Mouse (Mus musculus): ENCODE measurements around the gene Foxj3. TPM values are rescaled to one million over a fixed set of nuclear protein-coding genes. Genes with fewer than 3 reads are reported as not detected.

The Foxj3 gene
- polyA plus RNA-seq, 1 experiment from 2014 or later = 20.6 TPM

DNA sequence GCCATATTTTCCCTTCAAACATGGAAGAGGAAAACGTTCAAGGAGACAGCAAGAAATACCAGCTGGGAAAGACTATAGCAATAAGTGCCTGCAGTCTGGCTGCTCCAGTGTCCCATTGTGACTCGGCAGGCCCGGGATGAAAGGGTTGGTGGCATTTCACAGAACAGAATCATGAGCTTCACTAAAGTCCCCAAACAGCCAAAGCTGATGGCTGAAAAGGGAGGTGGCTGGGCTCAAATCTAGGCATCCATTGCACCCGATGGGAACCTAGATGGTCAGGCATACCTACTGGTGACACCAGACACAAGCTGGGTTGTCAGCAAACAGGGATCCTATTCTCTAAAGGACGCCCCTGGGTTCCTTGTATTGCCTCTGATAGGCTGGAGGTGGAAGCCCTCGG is 101.1 kb downstream of the Foxj3 start:
- Histone ChIP-seq H3K27me3 (no peaks in the 10 kb centered on the region), H3K4me3 (no peak overlapping the region), H3K36me3 (no peaks in the 10 kb centered on the region), H3K27ac (no peak overlapping the region), H3K9ac (no peak overlapping the region), H3K4me2 (no peak overlapping the region), H3K9me3 (replicated peaks) (no peaks in the 10 kb centered on the region), H3K4me1 (replicated peaks) (peaks cover 41% of the 10 kb centered on the region)
- ATAC-seq (replicated peaks; ENCODE audit: insufficient number of reproducible peaks, insufficient read depth, low FRiP score, low read depth) = no peak
- WGBS = 80% methylated on average over 6 of the region's 6 CpGs

DNA sequence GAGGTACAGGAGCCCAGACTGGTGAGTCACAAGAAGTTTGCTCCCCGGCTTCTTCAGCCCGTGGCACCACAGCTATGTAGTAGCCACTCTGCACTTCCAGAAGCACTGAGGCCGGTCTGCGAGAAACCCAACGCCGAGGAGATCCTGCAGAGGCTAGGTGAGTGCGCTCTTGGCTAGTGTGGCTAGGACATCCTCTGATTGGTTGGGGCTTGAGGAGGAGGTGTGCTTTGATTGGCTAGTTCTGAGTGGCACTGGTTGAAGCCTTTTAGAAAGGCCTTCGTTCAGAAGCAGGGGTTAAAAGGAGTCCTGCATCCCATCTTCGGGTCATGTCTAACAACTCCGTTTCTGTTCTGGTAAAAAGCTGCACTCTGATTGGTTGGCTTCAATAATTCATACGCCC is 101.9 kb downstream of the Foxj3 start:
- no peak for ATAC-seq (replicated peaks; ENCODE audit: insufficient number of reproducible peaks, insufficient read depth, low FRiP score, low read depth)
- no peaks in the 10 kb centered on the region for H3K36me3 ChIP-seq
- H3K27ac ChIP-seq = no peak overlapping the region
- no peak overlapping the region for H3K9ac ChIP-seq
- no peak overlapping the region for H3K4me3 ChIP-seq
- no peaks in the 10 kb centered on the region for H3K27me3 ChIP-seq
- peaks cover 34% of the 10 kb centered on the region for H3K4me1 ChIP-seq (replicated peaks)
- no peaks in the 10 kb centered on the region for H3K9me3 ChIP-seq (replicated peaks)
- no peak overlapping the region for H3K4me2 ChIP-seq
- 69% methylated on average over 11 of the region's 11 CpGs for WGBS

DNA sequence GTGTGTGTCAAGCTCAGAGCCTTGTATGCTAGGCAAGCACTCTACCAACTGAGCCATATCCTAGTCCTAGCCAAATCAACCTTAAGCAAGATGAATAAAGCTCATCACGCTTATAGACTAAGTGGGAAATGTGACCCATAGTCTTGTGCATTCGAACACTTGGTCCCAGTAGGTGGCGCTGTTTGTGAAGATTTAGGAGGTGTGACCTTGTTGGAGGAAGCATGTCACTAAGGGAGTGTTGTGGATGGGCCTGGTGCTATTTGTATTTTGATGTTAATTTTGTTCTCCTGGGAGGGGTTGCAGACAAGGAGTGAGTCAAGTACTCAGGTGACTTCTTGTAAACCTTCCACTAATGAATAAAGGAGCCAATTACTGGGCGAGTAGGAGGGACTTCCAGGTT is 105.9 kb downstream of the Foxj3 start:
- H3K9me3 ChIP-seq (replicated peaks) = no peaks in the 10 kb centered on the region
- no peak for ATAC-seq (replicated peaks; ENCODE audit: insufficient number of reproducible peaks, insufficient read depth, low FRiP score, low read depth)
- H3K4me1 ChIP-seq (replicated peaks) = peaks cover under 1% of the 10 kb centered on the region; the same call in 1 of the 2 replicates
- no peaks in the 10 kb centered on the region for H3K27me3 ChIP-seq
- no peak overlapping the region for H3K9ac ChIP-seq
- 88% methylated on average over 4 of the region's 4 CpGs for WGBS
- H3K36me3 ChIP-seq = no peaks in the 10 kb centered on the region
- H3K27ac ChIP-seq = no peak overlapping the region
- H3K4me2 ChIP-seq = no peak overlapping the region
- H3K4me3 ChIP-seq = no peak overlapping the region

DNA sequence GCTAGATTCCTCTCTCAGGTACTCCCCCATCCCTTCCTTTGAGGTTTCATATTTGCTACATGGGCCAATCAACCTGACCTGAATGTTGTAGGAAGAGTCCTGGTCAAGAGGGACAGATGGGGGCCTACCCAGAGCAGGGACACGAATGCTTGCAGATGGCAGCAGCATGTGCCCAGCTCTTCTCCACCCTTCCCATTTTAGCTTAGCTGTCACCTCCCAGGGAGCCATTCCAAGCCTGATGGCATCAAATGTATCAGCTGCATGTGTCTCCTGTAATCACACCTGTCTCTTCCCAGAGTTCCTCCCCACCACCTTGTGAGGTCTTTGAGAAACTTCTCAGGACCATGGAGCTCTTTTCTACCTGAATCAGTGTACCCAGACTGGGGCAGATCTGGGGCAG is 120.2 kb downstream of the Foxj3 start:
- Histone ChIP-seq H3K9me3 (replicated peaks) (peaks cover 5% of the 10 kb centered on the region; the same call in 1 of the 2 replicates), H3K36me3 (no peaks in the 10 kb centered on the region), H3K4me3 (no peak overlapping the region), H3K9ac (no peak overlapping the region), H3K27ac (no peak overlapping the region), H3K4me2 (no peak overlapping the region), H3K4me1 (replicated peaks) (peaks cover 12% of the 10 kb centered on the region; the same call in 1 of the 2 replicates), H3K27me3 (no peaks in the 10 kb centered on the region)
- no peak for ATAC-seq (replicated peaks; ENCODE audit: insufficient number of reproducible peaks, insufficient read depth, low FRiP score, low read depth)
- 74% methylated on average over 1 of the region's 1 CpGs for WGBS

DNA sequence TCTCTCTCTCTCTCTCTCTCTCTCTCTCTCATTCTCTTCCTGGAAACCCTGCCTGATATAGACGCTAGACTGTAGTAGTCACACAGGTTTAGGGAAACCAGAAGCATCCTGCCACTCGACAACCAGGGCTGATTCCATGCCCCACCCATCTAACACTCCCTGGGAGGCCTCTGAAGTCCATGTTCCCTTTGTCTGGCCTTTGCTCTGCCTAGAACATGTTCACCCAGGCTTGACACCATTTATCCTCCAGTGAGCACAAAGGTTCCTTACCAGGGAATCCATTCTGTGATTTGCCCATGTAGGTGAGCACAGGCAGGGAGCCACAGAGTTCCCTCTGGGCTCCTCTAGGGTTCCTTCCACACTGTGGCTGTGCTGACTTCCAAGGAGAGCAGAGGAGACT is 121.4 kb downstream of the Foxj3 start:
- H3K4me3 ChIP-seq = no peak overlapping the region
- 56% methylated on average over 2 of the region's 2 CpGs for WGBS
- no peaks in the 10 kb centered on the region for H3K36me3 ChIP-seq
- no peak overlapping the region for H3K27ac ChIP-seq
- H3K27me3 ChIP-seq = no peaks in the 10 kb centered on the region
- H3K4me1 ChIP-seq (replicated peaks) = peaks cover 22% of the 10 kb centered on the region
- no peak overlapping the region for H3K9ac ChIP-seq
- no peak for ATAC-seq (replicated peaks; ENCODE audit: insufficient number of reproducible peaks, insufficient read depth, low FRiP score, low read depth)
- H3K4me2 ChIP-seq = no peak overlapping the region
- H3K9me3 ChIP-seq (replicated peaks) = peaks cover under 1% of the 10 kb centered on the region; the same call in 1 of the 2 replicates

DNA sequence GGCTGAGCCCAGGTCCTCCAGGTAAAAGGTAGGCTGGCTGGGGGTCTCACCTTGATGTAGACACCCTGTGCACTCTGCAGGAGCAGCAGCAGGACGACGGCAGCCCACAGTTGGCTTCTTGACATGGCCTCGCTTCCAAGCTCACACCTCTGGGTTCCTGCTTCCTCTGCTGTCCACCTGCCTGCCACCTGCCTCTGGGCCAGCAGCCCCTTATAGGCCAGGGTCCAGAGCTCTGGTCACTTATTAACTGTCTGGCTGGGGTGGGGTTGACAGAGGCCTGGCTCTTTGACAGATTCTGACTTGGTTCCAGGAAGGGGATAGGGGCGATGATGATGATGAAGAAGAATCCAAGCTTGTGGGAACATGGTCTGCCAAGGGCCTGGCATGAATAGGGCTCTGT is 121.9 kb downstream of the Foxj3 start, which contains the start of gene Guca2b:
TSS of gene Guca2b (minus strand) at position 224 of the 400 bp plus-strand sequence.
- WGBS = 89% methylated on average over 4 of the region's 4 CpGs
- ATAC-seq (replicated peaks; ENCODE audit: insufficient number of reproducible peaks, insufficient read depth, low FRiP score, low read depth) = no peak
- Histone ChIP-seq H3K4me3 (no peak within 1 kb of the TSS), H3K36me3 (no peaks in the 10 kb centered on the region), H3K27ac (no peak within 1 kb of the TSS), H3K9me3 (replicated peaks) (no peaks in the 10 kb centered on the region), H3K4me2 (no peak within 1 kb of the TSS), H3K27me3 (no peaks in the 10 kb centered on the region), H3K9ac (no peak within 1 kb of the TSS), H3K4me1 (replicated peaks) (peaks cover 24% of the 10 kb centered on the region)

DNA sequence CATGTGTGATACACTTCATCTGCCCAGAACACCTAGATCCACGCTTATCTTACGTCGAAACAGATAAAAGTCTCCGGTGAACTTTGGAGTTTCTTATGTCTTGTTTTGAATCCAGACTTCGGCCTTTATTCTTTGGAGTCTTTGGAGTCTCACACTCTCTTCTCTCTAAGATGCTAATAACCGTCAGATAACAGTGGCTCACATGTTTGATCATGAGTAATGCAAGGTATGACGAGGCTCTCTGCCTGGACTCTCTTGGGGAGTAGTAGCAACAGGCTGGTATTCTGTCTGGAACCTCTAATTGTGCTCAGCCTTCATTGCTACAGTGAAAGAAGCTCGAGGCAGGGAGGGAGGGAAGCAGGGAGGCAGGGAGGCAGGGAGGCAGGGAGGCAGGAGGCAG is 123.2 kb downstream of the Foxj3 start:
- H3K9me3 ChIP-seq (replicated peaks) = no peaks in the 10 kb centered on the region
- H3K27ac ChIP-seq = no peak overlapping the region
- H3K36me3 ChIP-seq = no peaks in the 10 kb centered on the region
- H3K27me3 ChIP-seq = no peaks in the 10 kb centered on the region
- 74% methylated on average over 8 of the region's 8 CpGs for WGBS
- no peak overlapping the region for H3K4me2 ChIP-seq
- no peak for ATAC-seq (replicated peaks; ENCODE audit: insufficient number of reproducible peaks, insufficient read depth, low FRiP score, low read depth)
- no peak overlapping the region for H3K9ac ChIP-seq
- H3K4me1 ChIP-seq (replicated peaks) = peaks cover 26% of the 10 kb centered on the region
- no peak overlapping the region for H3K4me3 ChIP-seq

DNA sequence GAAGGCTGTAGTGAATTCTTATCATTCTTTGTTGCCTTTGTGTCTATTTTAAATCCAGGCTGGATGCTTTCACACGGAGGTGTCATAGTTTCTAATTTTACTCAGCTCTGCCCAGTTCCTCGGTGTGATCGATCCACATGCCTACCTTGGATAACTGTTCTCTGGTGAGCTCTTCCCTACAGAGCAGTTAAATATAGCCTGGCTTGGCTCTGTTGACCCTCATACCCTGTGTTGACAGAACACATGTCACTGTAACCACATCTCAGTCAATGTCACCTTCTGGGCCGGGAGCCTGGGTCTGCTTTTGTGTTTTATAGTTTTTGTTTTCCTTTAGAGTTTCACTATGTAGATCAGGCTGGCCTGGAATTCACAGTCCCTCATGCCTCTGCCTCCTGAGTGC is 125.3 kb downstream of the Foxj3 start:
- 30% methylated on average over 4 of the region's 4 CpGs for WGBS
- Histone ChIP-seq H3K9ac (no peak overlapping the region), H3K27me3 (no peaks in the 10 kb centered on the region), H3K4me1 (replicated peaks) (peaks cover 35% of the 10 kb centered on the region), H3K4me3 (no peak overlapping the region), H3K9me3 (replicated peaks) (no peaks in the 10 kb centered on the region), H3K36me3 (no peaks in the 10 kb centered on the region), H3K27ac (peak overlapping the region; percentile 91), H3K4me2 (peak overlapping the region; percentile 18; the same call in 1 of the 2 replicates)
- ATAC-seq (replicated peaks; ENCODE audit: insufficient number of reproducible peaks, insufficient read depth, low FRiP score, low read depth) = peak; percentile 86

DNA sequence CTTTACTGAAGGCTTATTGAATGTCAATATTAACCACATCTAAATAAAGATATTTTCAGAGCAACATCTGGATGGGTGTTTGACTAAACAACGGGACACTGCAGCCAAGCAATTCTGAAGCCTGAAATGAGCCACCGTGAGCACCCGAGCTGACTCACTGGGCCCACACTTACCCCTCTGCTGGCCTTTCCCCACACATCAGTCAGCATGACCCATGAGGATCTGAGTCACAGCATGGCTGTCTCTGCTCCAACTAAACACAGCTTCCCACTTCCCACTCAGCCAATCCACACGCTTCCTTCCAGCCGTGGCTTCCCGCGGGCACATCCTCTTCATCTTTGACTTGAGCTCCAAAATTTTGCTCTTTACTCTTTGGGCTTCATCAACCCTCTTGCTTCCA is 126.2 kb downstream of the Foxj3 start:
- peak overlapping the region; percentile 91 for H3K27ac ChIP-seq
- no peaks in the 10 kb centered on the region for H3K36me3 ChIP-seq
- H3K4me2 ChIP-seq = no peak overlapping the region
- no peak overlapping the region for H3K4me3 ChIP-seq
- no peaks in the 10 kb centered on the region for H3K9me3 ChIP-seq (replicated peaks)
- WGBS = 71% methylated on average over 7 of the region's 7 CpGs
- ATAC-seq (replicated peaks; ENCODE audit: insufficient number of reproducible peaks, insufficient read depth, low FRiP score, low read depth) = no peak
- H3K27me3 ChIP-seq = no peaks in the 10 kb centered on the region
- H3K4me1 ChIP-seq (replicated peaks) = peaks cover 38% of the 10 kb centered on the region
- H3K9ac ChIP-seq = no peak overlapping the region

DNA sequence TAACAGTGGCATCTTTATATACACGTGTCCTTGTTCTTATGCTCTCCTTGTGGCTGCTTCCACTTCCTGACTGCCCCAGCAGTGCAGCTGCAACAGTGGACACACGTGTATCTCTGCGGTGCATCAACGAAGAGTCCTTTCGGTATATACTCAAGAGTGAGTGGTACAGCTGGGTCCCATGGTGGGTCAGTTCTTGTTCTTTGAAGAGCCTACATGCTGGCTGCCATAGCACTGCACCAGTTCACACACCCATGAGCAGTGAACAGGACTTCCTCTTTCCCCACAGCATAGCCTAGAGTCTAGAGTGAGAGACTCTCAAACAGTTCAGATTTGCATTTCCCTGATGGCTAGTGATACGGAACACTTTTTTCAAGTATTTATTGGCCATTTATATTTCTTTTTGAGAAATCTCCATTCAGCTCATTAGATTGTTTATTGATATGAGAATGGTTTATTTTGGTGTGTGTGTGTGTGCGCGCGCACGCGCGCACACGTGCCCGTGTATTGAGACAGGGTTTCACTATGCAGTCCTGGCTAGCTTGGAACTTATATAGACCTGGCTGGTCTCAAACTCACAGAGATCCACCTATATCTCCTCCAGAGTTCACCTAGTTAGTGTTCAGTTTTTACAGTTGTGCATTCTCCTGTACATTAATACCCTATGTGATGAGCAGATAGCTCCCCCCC is 126.7 kb downstream of the Foxj3 start:
- Histone ChIP-seq H3K9ac (no peak overlapping the region), H3K36me3 (no peaks in the 10 kb centered on the region), H3K9me3 (replicated peaks) (no peaks in the 10 kb centered on the region), H3K27me3 (no peaks in the 10 kb centered on the region), H3K4me1 (replicated peaks) (peaks cover 38% of the 10 kb centered on the region), H3K27ac (0 out of 2 replicates have a peak overlapping the region, but pooled peaks have one; percentile 91), H3K4me2 (no peak overlapping the region), H3K4me3 (no peak overlapping the region)
- WGBS = 91% methylated on average over 14 of the region's 14 CpGs
- no peak for ATAC-seq (replicated peaks; ENCODE audit: insufficient number of reproducible peaks, insufficient read depth, low FRiP score, low read depth)

DNA sequence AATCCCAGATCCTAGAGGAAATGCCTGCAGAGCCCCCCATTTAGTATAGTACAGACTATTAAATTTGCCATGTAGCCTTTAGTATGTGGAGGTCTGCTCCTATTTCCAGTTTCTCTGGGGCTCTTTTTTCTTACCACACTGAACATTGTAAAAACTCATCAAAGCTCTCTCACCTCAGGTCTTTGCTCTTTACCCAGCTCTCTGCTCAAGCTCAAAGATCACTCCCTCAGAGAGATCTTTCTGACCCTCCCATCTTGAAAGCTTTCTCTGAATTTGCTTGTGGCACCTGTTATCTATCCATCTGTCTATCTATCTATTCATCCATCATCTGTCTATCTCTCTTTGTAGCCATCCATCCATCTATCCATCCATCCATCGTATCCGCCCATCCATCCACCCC is 128.4 kb downstream of the Foxj3 start:
- 91% methylated on average over 2 of the region's 2 CpGs for WGBS
- Histone ChIP-seq H3K36me3 (no peaks in the 10 kb centered on the region), H3K4me1 (replicated peaks) (peaks cover 36% of the 10 kb centered on the region), H3K27me3 (no peaks in the 10 kb centered on the region), H3K27ac (no peak overlapping the region), H3K4me2 (no peak overlapping the region), H3K9me3 (replicated peaks) (no peaks in the 10 kb centered on the region), H3K9ac (no peak overlapping the region), H3K4me3 (no peak overlapping the region)
- ATAC-seq (replicated peaks; ENCODE audit: insufficient number of reproducible peaks, insufficient read depth, low FRiP score, low read depth) = no peak

DNA sequence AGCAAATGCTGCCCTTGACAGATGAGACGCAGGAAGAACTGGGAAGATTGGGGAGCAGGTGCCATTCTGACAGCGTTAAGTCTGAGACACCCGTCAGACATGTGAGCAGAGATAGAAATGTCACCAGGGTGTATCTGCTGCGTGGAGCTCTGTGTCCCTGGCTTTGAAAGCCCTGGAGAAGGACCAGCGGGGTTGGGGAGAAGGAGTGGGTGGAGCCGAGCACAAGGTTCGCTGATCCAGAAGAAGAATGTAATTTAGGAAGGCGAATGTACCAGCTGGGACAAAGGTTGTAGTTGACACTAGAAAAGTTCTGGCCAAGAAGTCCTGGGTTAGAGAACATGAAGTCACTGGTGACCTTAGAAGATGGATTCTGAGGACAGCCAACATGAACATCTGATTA is 129.3 kb downstream of the Foxj3 start:
- Histone ChIP-seq H3K4me1 (replicated peaks) (peaks cover 43% of the 10 kb centered on the region), H3K4me3 (no peak overlapping the region), H3K27me3 (no peaks in the 10 kb centered on the region), H3K9ac (no peak overlapping the region), H3K9me3 (replicated peaks) (no peaks in the 10 kb centered on the region), H3K27ac (peak overlapping the region; percentile 28), H3K36me3 (no peaks in the 10 kb centered on the region), H3K4me2 (no peak overlapping the region)
- 33% methylated on average over 8 of the region's 8 CpGs for WGBS
- ATAC-seq (replicated peaks; ENCODE audit: insufficient number of reproducible peaks, insufficient read depth, low FRiP score, low read depth) = no peak

Measured in heart, embryonic 15.5 days (tissue).